Mouse (Mus musculus): ENCODE data around the gene Ifne. TPM values are rescaled to one million over a fixed set of nuclear protein-coding genes. Genes with fewer than 3 reads are reported as not detected.

The Ifne gene
- polyA plus RNA-seq, 1 experiment: not detected

DNA sequence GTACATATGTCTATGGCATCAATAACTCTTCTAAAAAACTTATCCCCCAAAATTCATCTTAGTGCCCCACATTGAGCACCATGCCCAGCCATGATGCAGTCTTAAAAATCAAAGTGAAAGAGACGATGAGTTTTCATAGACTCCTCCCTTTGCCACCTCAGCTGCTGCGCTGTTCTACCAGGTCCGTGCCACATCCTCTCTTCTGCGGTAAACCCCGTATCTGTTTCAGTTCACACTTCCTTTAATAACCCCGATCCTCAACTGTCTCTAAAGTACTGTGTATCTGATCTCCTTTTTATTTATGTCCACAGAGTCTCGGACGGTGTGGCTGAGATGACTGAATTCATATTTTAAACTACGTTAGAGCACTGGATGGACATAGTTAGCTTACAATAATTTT, 15.4 kb downstream of the Ifne start:
- TF ChIP-seq CTCF (IDR thresholded peaks at IDR 0.05; ENCODE audit: control insufficient read depth, insufficient read depth, low read length) (no peak), POLR2A (IDR thresholded peaks at IDR 0.05; ENCODE audit: borderline replicate concordance, control insufficient read depth, low read depth, low read length) (no peak)
- Histone ChIP-seq H3K4me1 (ENCODE audit: control insufficient read depth, insufficient read depth, low read length) (peaks cover 1% of the 10 kb centered on the region; the same call in 1 of the 2 replicates), H3K27ac (ENCODE audit: control insufficient read depth, insufficient read depth, low read depth, low read length, poor library complexity) (peak overlapping the region; percentile 22; the same call in 1 of the 2 replicates), H3K4me3 (replicated peaks; ENCODE audit: control insufficient read depth, low read depth, low read length) (peak overlapping the region; percentile 42)
- 2% methylated on average over 9 of the region's 9 CpGs for whole genome bisulfite sequencing

DNA sequence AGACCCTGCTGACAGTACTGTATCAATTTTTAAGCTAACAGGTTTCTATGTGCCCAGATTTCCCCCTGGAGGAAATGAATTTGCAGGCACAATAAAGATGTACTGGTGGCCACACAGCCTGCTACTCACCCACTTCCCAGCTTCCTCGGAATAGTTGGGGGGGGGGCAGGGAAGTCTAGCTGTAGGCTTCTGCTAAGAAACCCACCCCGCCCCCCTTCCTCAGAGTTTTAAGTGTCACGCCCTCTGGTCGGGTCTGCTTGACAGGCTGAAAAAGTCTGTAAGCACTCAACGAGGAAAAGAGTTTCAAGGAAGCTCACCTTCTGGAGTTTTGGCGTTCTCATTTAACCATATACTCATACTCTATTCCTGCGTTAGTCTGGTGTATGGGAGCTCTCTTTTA, 16.7 kb downstream of the Ifne start:
- WGBS: 29% methylated on average over 7 of the region's 7 CpGs
- no peak for TF ChIP-seq CTCF (IDR thresholded peaks at IDR 0.05; ENCODE audit: control insufficient read depth, insufficient read depth, low read length)
- TF ChIP-seq POLR2A (IDR thresholded peaks at IDR 0.05; ENCODE audit: borderline replicate concordance, control insufficient read depth, low read depth, low read length): no peak
- peaks cover 1% of the 10 kb centered on the region; the same call in 1 of the 2 replicates for H3K4me1 ChIP-seq (ENCODE audit: control insufficient read depth, insufficient read depth, low read length)
- H3K4me3 ChIP-seq (replicated peaks; ENCODE audit: control insufficient read depth, low read depth, low read length): no peak overlapping the region
- H3K27ac ChIP-seq (ENCODE audit: control insufficient read depth, insufficient read depth, low read depth, low read length, poor library complexity): no peak overlapping the region

DNA sequence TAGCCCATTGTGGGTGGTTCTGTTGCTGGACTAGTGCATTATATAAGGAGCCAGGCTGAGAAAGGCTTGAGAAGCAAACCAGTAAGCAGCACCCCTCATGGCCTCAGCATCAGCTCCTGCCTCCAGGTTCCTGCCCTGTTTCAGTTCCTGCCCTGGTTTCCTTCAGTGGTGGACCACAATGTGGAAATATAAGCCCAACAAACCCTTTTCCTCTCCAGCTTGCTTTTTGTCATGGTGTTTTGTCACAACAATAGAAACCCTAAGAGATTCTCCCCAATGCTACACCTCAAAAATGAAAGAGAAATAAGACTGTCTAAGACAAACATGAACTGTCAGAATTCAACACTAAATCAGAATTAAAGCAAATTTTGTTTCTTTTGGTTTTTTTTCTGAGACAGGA, 20.8 kb downstream of the Ifne start:
- no peak overlapping the region for H3K27ac ChIP-seq (ENCODE audit: control insufficient read depth, insufficient read depth, low read depth, low read length, poor library complexity)
- no peak overlapping the region for H3K4me3 ChIP-seq (replicated peaks; ENCODE audit: control insufficient read depth, low read depth, low read length)
- no peaks in the 10 kb centered on the region; the same call in 1 of the 2 replicates for H3K4me1 ChIP-seq (ENCODE audit: control insufficient read depth, insufficient read depth, low read length)
- TF ChIP-seq CTCF (IDR thresholded peaks at IDR 0.05; ENCODE audit: control insufficient read depth, insufficient read depth, low read length) (no peak), POLR2A (IDR thresholded peaks at IDR 0.05; ENCODE audit: borderline replicate concordance, control insufficient read depth, low read depth, low read length) (no peak)

DNA sequence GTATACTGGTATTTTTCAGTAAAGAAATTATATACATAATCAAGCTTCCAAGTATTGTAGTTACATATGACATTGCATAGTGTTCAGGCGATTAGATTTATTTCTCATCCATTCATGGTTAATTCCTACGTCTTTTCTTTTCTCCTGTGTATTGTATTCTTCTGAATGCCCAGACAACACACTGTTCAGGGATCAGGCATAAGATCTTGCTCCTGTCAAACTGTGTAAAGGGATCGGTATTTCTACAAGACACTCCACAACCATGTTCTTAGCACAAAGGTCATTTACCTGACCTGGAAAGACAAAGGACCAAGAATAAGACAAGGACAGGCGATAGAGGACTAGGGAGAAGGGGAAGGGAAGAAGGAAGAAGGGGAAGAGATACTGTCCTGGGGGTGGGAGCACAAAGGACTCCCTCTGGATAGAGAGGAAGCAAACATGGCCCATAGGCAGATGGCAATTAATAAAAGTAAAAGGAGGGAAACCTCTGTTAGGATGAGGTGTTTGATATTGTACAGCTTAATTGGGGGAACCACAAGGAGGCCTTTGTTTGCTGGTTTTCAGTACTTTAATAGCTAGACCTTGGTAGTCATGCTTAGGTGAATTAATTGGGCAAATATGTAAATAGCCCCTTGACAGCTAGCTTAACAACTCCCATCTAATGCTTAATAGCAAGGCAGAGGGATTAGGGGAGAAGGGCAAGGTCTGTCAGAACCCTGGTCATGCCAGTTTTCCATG, 28.8 kb downstream of the Ifne start:
- no peak overlapping the region for H3K27ac ChIP-seq (ENCODE audit: control insufficient read depth, insufficient read depth, low read depth, low read length, poor library complexity)
- H3K4me3 ChIP-seq (replicated peaks; ENCODE audit: control insufficient read depth, low read depth, low read length): no peak overlapping the region
- 85% methylated on average over 4 of the region's 4 CpGs for WGBS
- no peak for TF ChIP-seq POLR2A (IDR thresholded peaks at IDR 0.05; ENCODE audit: borderline replicate concordance, control insufficient read depth, low read depth, low read length)
- TF ChIP-seq CTCF (IDR thresholded peaks at IDR 0.05; ENCODE audit: control insufficient read depth, insufficient read depth, low read length): no peak
- no peaks in the 10 kb centered on the region for H3K4me1 ChIP-seq (ENCODE audit: control insufficient read depth, insufficient read depth, low read length)

DNA sequence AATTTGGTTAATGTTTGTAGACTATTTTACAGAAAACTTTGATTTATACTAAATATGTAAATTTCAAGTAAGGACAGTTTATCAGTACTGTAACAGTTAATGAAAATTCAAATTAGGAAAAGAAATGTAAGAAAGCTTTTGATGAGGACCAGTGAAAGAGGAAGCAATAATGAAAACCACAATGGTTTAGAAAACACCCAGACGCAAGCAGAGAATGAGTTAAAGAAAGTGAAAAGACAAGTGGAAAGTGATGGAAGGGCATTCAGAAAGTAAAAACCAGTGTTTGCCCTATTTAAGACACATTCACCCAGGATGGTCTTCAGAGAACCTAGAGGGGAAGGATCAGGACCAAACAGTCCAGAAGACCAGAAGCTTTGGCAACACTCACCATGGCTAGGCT, 30.3 kb downstream of the Ifne start, which contains the start of gene Ifna1:
Ifna1 (plus strand) TSS at position 390 of the 400 bp plus-strand sequence.
- no peak for TF ChIP-seq CTCF (IDR thresholded peaks at IDR 0.05; ENCODE audit: control insufficient read depth, insufficient read depth, low read length)
- TF ChIP-seq POLR2A (IDR thresholded peaks at IDR 0.05; ENCODE audit: borderline replicate concordance, control insufficient read depth, low read depth, low read length): no peak
- WGBS: 3% methylated on average over 1 of the region's 1 CpGs
- Histone ChIP-seq H3K27ac (ENCODE audit: control insufficient read depth, insufficient read depth, low read depth, low read length, poor library complexity) (no peak within 1 kb of the TSS), H3K4me1 (ENCODE audit: control insufficient read depth, insufficient read depth, low read length) (no peaks in the 10 kb centered on the region), H3K4me3 (replicated peaks; ENCODE audit: control insufficient read depth, low read depth, low read length) (no peak within 1 kb of the TSS)

DNA sequence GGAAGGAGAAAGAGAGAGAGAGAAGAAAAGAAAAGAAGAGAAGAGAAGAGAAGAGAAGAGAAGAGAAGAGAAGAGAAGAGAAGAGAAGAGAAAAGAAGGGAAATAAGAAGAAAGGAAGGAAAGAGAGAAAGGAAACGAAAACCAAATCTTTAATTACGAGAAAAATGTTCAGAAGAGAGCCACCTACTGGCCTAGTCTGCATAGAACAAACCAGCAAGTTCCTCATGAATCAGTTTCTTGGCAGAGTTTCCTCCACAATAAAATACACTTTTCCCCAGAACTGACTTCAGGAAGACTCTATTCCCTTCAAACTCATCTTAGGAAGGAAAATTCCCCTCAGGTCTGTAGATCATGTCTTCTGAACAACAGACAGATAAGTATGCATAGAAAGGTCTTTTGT, 34.7 kb downstream of the Ifne start:
- Histone ChIP-seq H3K27ac (ENCODE audit: control insufficient read depth, insufficient read depth, low read depth, low read length, poor library complexity) (no peak overlapping the region), H3K4me3 (replicated peaks; ENCODE audit: control insufficient read depth, low read depth, low read length) (no peak overlapping the region), H3K4me1 (ENCODE audit: control insufficient read depth, insufficient read depth, low read length) (no peaks in the 10 kb centered on the region)
- 30% methylated on average over 2 of the region's 2 CpGs for WGBS
- TF ChIP-seq POLR2A (IDR thresholded peaks at IDR 0.05; ENCODE audit: borderline replicate concordance, control insufficient read depth, low read depth, low read length) (no peak), CTCF (IDR thresholded peaks at IDR 0.05; ENCODE audit: control insufficient read depth, insufficient read depth, low read length) (no peak)

DNA sequence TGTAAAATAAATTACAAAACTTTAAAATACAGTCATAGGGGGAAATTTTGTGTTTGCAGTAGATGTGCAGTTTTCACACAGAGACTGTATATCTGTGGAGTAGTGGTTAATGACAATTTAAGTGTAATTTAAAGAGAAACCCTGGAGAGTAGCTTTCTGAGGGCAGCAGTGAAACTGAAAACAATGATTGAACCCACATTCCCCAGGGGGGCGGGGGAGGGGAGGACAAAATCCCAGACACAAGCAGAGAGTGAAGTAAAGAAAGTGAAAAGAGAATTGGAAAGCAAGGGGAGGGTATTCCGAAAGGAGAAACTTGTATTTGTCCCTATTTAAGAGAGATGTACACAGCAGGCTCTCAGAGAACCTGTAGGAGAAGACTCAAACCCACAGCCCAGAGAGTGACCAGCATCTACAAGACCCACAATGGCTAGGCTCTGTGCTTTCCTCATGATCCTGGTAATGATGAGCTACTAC, 38.5 kb downstream of the Ifne start, which contains the start of gene Ifna4:
Ifna4 (plus strand) TSS at position 424 of the 474 bp plus-strand sequence.
- TF ChIP-seq CTCF (IDR thresholded peaks at IDR 0.05; ENCODE audit: control insufficient read depth, insufficient read depth, low read length) (no peak), POLR2A (IDR thresholded peaks at IDR 0.05; ENCODE audit: borderline replicate concordance, control insufficient read depth, low read depth, low read length) (no peak)
- H3K4me3 ChIP-seq (replicated peaks; ENCODE audit: control insufficient read depth, low read depth, low read length): no peak within 1 kb of the TSS

DNA sequence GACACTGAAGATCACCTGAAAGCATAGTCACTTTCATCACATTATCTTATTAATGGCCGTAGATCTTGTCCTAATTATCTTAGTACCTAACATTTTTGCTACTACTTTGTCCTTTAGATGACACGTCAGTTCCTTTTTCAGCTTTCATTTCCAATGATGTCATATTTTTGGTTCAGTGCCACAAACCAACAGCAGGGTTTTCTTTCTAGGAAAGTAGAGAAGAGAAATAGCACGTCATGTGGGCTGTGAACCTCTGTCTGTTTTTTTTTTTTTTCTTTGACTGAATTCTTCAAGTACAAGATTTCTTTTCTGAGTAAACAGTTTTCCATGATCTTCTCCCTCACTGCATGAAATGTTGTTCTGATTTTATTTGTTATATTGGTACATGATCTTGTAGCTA, 39.9 kb downstream of the Ifne start:
- H3K27ac ChIP-seq (ENCODE audit: control insufficient read depth, insufficient read depth, low read depth, low read length, poor library complexity): no peak overlapping the region
- TF ChIP-seq POLR2A (IDR thresholded peaks at IDR 0.05; ENCODE audit: borderline replicate concordance, control insufficient read depth, low read depth, low read length) (no peak), CTCF (IDR thresholded peaks at IDR 0.05; ENCODE audit: control insufficient read depth, insufficient read depth, low read length) (no peak)
- no peak overlapping the region for H3K4me3 ChIP-seq (replicated peaks; ENCODE audit: control insufficient read depth, low read depth, low read length)
- H3K4me1 ChIP-seq (ENCODE audit: control insufficient read depth, insufficient read depth, low read length): no peaks in the 10 kb centered on the region
- WGBS: 30% methylated on average over 3 of the region's 3 CpGs

More for the DNA sequence above, 38.5 kb downstream of the Ifne start, which contains the start of gene Ifna4:
- WGBS: 69% methylated on average over 2 of the region's 2 CpGs
- Histone ChIP-seq H3K4me1 (ENCODE audit: control insufficient read depth, insufficient read depth, low read length) (no peaks in the 10 kb centered on the region), H3K27ac (ENCODE audit: control insufficient read depth, insufficient read depth, low read depth, low read length, poor library complexity) (no peak within 1 kb of the TSS)

Measured in bone marrow, adult 2 months (tissue).